Mouse (Mus musculus) bone marrow, adult 2 months (tissue): ENCODE data around the gene Slc39a2.

Experiments
- CTCF ChIP-seq: fragments of 200-500 bp; IDR thresholded peaks from 2 replicates; pipeline ENCODE4 v1.5.1; 2011; ENCODE audit warnings: low read length, control low read depth; ENCODE audit not compliant: control insufficient read depth, insufficient read depth
- POLR2A ChIP-seq: fragments of 200-500 bp; IDR thresholded peaks from 2 replicates; pipeline ENCODE4 v1.6.1; 2011; ENCODE audit warnings: low read depth, mild to moderate bottlenecking, control low read depth, low read length, borderline replicate concordance; ENCODE audit not compliant: control insufficient read depth

GRCm38 (mm10) chr14:51892191-51892939, at the start of gene Slc39a2:
- TF ChIP-seq POLR2A (no peak), CTCF (no peak)
